Mouse (Mus musculus) T-helper 2 cell (primary cell): Measurements from ENCODE around the gene Acp2.

Source experiments
- in situ Hi-C: fragments of 300-600 bp; cut with MboI, MseI; formaldehyde crosslinking; loops from one replicate; pipeline ENCODE4 v1.15.1; 2025; ENCODE audit warnings: high pct_unique_total_duplicates

Gene Acp2

GRCm38 (mm10) chr2:91256256-91257125 lies 53.8 kb downstream of the Acp2 start:
- in situ Hi-C loops: loop anchor here (5.0 kb wide), 1 partner anchor 64 kb away; no protein-coding TSS in a partner anchor

- in situ Hi-C loops: loop anchor here (5.0 kb wide), 1 partner anchor 65 kb away; no protein-coding TSS in a partner anchor
Measured at GRCm38 (mm10) chr2:91257126-91257980, 54.7 kb downstream of the Acp2 start.

- in situ Hi-C loops: loop anchor here (5.0 kb wide), 1 partner anchor 66 kb away; no protein-coding TSS in a partner anchor
Measured at GRCm38 (mm10) chr2:91258054-91258453, 55.4 kb downstream of the Acp2 start.

GRCm38 (mm10) chr2:91258830-91259229 lies 56.1 kb downstream of the Acp2 start:
- in situ Hi-C loops: loop anchor here (5.0 kb wide), 1 partner anchor 67 kb away; no protein-coding TSS in a partner anchor

DNA sequence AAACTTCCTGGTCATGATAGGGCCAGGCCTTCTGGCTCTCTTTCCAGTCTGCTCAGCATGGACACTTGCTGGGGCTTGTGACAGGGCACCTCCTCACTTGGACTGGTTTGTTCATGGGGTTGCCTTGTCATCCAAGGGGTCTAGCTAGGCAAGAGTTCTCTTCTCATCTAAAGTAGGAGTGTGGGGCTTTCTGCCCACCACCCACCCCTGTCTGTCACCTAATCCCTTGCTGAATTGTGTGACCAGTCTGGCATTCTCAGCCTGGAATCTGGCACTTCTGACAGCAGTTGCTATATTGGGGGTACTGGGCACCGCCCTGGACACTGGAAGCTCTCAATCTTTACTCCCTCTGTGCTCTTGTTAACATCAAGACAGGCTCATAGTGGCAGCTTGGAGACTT lies 56.8 kb downstream of the Acp2 start:
- in situ Hi-C loops: loop anchor here (5.0 kb wide), 1 partner anchor 67 kb away; no protein-coding TSS in a partner anchor
